Mouse (Mus musculus): Measurements from ENCODE around the gene Gm17482.

DNA sequence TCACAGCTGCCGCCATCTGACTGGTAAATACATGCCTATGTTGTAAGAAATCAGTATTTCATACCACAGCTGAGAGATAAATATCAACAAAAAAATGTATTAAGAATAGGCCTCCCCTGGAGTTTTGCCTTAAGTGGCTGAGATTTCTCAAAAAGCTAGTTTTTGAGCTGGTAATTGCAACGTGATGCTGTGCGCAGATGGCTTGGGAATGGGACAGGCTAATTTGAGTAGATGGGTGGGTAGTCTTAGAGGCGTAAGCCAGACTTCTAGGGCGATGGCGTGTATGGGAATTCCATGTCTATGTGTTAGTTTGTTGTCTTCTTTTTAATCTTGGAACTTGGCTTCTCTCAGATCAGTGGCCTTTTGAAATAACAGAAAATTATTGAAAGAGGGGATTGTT, 64.7 kb downstream of the Gm17482 start:
- TF ChIP-seq POLR2A (IDR thresholded peaks at IDR 0.05; ENCODE audit: control insufficient read depth, low read depth, low read length), result no peak
- no peak for TF ChIP-seq CTCF (IDR thresholded peaks at IDR 0.05; ENCODE audit: control insufficient read depth, insufficient read depth, insufficient replicate concordance, low read depth, low read length)

Data from testis, adult 2 months (tissue).